Mouse (Mus musculus): Measurements from ENCODE around the gene Kif28.
"Not testable (repeated sequence)": the region's sequence is repeated elsewhere in the genome, so short reads cannot be mapped to it uniquely, and the experiment has no call there.

The Kif28 gene

DNA sequence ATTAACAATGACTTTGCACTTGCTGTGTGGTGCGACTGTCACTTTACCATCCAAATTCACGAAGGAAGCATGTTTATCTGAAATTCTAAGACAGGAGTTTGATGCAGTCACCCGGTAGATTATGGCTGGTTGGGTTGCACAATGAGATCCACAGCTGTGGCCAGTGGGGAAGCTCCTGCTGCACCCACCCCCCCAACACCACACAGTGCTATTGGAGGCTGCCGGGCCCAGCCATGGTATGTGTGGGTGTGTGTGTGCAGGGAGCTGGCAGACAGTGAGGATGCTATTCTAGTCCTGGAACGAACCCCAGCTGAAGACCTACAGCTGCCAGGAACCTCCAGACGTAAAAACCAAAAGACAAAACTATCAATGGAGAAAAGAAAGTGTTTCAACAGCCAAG, 35.7 kb downstream of the Kif28 start:
- in situ Hi-C loops (cut with MboI, MseI), result loop anchor here (10.0 kb wide), 1 partner anchor 1015 kb away; no protein-coding TSS in a partner anchor

DNA sequence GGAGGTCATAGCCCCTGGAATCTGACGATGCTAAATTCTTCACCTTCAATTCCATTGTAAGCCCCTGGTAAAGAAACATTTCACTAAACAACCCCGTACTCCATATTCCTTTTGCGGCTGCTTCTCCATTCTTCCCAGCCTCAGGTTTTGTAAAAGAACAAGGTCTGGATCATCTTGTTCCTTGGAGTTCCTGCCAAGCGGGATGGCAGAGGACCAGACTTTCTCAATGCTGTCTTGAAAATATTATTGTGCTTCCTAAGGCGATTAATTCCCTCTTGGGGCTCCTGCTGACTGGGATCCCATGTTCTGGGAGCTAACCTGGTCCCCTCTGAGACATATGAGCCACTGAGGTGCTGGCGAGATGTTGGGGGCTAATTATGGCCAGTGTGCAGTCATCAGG, 39.9 kb downstream of the Kif28 start:
- in situ Hi-C loops (cut with MboI, MseI), result loop anchor here (10.0 kb wide), 1 partner anchor 1010 kb away; no protein-coding TSS in a partner anchor

DNA sequence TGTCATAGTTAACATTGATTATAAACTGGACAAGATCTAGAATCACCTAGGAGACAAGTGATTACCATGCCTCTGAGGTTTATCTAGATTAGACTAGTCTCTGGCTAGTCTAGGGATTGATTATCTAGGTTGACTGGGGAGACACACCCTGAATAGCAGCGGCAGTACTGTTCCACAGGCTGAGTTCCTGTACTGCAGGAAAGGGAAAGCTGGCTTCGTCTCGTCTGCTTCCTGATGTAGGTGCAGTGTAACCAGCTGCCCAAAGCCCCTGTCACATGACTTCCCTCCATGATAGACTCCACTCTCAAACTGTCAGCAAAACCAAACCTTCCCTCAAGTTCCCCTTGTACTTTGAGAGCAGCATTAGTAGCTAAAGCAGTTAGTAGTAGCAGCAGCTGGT, 40.9 kb downstream of the Kif28 start:
- in situ Hi-C loops (cut with MboI, MseI), result loop anchor here (10.0 kb wide), 1 partner anchor 1009 kb away; no protein-coding TSS in a partner anchor

DNA sequence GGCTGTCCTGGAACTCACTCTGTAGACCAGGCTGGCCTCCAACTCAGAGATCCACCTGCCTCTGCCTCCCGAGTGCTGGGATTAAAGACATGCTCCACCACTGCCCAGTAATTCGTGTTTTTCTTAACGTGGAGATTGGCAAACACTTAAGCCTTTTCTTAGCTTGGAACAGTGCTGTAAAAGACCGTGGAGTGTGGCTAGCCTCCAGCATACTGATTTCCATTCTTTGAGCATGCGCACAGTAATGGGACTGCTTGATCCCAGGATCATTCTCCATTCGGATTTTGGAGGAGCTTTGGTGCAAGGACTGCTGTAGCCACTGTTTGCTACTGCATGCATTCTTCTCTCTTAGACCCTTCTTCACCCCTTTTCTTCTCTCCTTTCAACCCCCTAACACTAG, 55.6 kb downstream of the Kif28 start:
- in situ Hi-C loops (cut with MboI, MseI), result no loop called here

DNA sequence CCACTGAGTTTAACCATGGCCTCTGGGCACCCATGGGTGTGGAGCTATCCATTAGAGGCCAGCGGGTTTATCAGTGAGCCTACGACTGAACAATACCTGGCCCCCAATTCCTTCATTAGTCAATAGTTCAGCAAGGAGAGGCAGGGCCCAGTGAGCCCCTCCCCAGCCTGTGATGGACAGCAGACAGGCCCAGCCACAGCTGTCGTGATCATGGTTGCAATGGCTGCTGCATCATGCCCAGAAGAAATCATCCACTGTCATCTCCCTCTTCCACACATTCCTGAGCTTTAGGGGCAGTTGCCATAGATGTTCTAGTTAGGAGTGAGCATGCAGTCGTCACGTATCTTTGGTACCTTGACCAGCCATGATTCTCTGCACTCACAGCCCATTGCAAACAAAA, 56.2 kb downstream of the Kif28 start:
- in situ Hi-C loops (cut with MboI, MseI), result no loop called here

DNA sequence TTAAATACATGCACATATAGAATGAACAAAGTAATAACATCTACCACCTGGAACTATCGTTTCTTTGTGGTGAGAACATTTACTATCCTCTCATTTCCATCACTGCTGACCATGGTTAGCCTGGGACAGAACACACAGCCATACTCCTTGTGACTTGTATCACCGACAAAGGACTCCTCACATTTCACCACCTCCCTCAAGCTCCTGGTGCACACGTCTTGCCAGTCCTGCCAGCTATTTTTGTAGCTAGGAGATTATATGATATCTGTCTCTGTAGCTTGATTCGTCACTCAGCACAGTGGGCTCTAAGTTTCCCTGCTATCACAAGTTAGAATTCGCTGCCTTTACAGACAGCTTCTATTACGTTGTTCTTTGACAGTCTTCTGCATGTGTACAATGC, 56.7 kb downstream of the Kif28 start:
- in situ Hi-C loops (cut with MboI, MseI), result no loop called here

DNA sequence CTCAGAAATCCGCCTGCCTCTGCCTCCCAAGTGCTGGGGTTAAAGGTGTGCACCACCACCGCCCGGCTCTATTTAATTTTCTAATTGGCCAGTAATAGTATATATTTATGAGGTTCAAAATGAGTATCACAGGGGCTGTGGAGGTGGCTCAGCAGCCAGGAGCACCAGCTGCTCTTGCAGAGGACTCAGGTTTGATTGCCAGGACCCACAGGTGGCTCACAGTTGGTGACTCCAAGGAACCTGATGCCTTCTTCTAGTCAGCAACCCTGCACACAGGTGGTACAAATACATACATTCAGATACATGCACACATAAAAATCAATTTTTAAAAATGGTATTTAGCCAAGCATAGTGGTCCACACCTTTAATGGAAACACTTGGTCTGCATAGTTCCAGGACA, 57.1 kb downstream of the Kif28 start:
- in situ Hi-C loops (cut with MboI, MseI), result no loop called here

DNA sequence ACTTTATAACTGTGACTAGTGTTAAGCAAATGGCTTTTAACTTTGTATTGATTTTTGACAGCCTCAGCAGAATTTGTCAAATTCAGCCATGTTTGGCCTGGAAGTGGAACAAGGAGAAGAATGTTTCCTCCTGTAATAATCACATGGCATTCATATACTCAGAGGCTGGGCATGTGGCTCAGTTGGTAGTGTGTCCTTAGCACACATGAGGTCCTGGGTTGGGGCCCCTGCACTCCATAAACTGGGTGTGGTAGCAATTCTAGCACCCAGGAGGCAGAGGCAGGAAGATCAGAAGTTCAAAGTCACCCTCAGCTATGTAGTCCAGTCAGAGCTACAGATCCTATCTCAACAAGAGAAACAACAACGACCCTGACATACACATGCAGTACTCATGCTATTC, 57.8 kb downstream of the Kif28 start:
- in situ Hi-C loops (cut with MboI, MseI), result no loop called here

DNA sequence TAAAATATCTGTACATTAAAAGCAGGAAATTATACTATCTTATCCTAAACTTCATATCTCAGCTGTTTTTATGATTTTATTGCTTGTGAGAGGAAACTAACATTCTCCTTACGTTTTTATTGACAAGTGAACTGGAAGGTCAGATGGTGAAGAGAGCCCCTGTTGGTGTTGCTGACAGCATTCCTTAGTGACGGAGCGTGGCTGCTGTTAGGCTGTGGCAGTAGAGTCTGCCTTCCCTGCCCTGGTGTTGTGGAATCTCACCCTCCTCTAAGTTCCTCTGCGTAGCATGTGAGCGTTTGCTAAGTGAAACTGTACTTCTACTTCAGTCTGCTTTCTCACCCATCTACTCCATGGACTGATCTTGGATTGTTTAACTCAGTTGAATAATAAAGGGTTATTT, 58.3 kb downstream of the Kif28 start:
- in situ Hi-C loops (cut with MboI, MseI), result no loop called here

DNA sequence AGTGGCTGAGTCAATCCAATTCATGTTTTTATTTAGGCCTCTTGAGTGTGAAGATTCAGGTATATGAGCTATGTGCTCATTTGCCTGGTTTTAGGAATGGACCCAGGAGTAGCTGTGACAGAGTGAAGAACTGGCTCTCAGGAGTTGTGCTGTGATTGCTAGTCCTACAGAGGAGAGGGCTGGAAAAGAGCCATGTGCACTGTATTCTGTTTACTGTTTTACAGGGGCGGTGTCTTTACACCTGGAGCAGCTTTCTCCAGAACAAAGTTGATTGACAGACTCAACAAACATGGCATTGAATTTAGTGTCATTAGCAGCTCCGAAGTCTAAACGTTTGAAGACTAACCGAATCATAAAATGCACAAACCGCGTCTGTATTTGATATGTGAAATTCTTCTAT, 58.7 kb downstream of the Kif28 start:
- in situ Hi-C loops (cut with MboI, MseI), result no loop called here

DNA sequence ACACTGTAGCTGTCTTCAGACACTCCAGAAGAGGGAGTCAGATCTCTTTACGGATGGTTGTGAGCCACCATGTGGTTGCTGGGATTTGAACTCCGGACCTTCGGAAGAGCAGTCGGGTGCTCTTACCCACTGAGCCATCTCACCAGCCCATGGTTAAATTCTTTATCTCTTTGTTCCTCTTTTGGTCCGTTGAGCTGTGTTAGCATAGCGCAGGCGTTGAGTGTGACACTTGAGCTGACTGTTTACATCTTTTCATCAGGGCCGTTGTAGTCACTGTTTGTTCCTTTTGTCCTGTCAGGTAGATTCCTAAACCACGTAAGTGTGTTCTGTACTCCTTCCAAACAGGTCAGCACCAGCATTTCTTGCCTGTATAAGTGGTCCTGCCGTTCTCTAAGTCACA, 62.3 kb downstream of the Kif28 start:
- in situ Hi-C loops (cut with MboI, MseI), result not testable (repeated sequence)

DNA sequence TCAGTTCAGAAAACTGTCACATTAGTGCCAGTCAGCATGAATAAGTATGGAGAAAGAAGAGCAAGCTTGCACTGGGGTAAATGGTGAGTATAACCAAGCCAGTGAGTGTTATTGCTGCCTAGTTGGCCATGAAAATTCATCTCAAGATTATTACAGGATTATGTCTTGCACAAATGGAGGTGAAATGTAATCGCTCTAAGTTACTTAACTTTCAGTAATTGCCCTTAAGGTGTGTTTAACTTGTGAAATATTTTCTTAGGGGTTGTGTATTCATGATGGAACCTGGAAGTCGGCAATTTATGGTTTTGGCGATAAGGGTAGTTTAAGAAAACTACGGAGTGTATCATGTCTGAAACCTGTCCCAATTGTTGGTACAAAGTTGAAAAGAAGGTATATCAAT, 65.7 kb downstream of the Kif28 start:
- in situ Hi-C loops (cut with MboI, MseI), result no loop called here

DNA sequence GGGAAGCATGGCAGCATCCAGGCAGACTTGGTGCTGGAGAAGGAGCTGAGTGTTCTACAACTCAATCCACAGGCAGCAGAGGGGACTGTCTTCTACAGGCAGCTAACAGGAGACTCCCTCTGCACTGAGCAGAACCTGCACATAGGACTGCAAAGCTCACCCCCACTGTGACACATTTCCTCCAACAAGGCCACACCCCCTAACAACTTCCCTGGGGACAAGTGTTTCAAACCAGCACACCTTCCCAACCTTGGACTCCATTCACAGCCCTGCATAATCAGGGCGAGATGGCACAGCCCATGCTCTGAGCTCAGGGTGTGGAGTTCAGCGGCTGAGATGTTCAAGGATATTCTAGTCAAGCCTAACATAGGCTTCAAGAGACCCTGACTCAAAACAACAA, 68.0 kb downstream of the Kif28 start:
- in situ Hi-C loops (cut with MboI, MseI), result no loop called here

DNA sequence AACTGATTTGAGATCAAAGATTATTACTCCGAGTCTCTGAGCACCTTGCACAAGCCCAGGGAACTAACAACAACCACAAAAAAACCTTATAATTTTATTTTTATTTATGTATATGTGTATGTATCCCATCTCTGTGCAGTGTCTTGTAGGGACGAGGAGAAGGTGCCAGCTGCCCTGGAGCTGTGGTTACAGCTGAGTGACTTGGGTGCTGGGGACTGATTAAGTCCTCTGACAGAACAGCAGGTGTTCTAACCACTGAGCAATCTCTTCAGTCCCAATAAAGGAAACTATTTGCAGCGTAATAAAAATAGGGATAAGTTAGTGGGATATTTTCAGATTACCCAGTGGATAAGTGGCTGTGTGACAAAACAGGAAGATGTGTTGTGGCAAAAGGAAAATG, 70.7 kb downstream of the Kif28 start:
- in situ Hi-C loops (cut with MboI, MseI), result no loop called here

DNA sequence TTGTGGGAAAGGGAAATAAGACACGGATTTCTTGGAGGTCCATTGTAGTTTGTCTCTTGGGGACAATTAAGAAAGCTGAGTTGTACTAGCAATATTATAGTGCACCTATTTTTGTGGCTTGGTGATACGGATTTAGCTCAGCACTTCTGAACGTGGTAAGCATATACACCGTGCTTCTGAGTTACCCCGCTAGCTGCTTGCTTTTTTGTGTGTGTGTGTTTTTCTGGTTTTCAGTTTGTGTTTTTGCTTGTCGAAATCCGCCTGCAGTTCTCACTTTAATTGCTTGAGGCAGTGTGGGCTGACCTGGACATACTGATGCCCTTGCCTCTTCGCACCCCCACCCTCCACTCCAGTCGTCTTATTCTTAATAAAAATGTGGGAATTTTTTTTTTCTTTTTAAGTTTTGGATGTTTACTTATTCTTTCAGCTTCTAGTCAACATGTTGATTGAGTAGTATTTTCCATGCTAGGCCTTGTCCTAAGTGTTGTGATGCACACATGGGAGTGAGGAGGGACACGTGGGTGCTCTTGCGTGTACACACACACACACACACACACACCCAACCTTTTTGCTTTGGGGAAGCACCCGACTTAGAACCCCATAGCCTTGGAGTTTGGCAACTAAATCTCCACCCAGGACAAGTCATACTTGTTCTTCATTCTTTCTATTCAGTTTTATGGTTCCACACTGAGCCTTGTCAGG, 76.1 kb downstream of the Kif28 start:
- in situ Hi-C loops (cut with MboI, MseI), result no loop called here

DNA sequence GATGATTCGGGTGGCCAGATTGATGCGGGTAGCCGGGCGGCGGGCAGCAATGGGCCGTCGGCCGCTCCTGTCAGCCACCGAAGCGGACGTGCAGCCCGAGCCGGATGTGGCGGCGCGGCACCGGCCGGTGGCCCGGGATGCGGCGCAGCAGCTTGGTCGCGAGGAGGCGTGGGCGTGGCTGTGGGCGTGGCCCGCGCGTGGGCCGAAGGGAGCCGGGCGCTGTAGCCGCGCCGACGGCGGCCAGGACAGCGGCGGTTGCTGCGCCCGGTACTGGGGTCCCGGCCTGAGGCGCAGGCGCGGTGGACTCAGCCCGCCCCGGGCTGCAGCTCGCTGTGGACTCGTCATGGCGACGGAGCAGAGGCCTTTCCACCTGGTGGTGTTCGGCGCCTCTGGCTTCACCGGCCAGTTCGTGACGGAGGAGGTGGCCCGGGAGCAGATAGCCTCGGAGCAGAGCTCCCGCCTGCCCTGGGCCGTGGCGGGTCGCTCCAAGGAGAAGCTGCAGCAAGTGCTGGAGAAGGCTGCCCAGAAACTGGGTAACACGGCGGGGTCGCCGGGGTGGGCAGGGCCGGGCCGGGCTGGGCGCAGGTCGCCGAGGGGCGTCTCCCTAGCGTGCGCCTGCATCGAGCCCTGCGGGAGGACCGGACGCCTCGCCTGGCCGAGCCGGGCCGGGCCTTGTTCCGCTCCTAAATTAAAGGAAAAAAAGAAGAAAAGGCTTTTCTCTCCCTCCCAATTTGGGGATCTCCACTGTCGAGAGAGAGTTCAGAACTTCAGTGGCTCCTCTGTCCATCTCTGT, 76.9 kb downstream of the Kif28 start, which contains the start of gene Sccpdh:
Gene Sccpdh (plus strand): TSS at position 198 of the 793 bp plus-strand sequence.
- in situ Hi-C loops (cut with MboI, MseI), result no loop called here

DNA sequence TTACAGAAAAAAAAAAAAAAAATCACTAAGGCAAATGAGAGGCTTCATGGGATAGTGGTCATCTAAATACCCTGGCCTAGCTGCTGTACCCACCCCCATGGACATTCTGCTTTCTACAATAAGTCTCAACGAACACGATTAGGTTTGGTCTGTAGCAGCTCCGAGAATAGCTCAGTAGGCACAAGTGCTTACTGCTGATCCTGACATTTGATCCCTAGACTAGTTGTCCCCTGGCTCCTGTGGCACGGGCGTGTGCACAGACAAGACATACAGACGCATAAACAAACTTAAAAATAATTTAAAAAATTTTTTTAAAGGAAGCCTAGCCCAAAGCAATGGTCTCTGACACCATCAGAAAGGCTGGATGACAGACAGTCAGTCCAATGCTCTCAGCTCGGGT, 77.6 kb downstream of the Kif28 start:
- in situ Hi-C loops (cut with MboI, MseI), result no loop called here

DNA sequence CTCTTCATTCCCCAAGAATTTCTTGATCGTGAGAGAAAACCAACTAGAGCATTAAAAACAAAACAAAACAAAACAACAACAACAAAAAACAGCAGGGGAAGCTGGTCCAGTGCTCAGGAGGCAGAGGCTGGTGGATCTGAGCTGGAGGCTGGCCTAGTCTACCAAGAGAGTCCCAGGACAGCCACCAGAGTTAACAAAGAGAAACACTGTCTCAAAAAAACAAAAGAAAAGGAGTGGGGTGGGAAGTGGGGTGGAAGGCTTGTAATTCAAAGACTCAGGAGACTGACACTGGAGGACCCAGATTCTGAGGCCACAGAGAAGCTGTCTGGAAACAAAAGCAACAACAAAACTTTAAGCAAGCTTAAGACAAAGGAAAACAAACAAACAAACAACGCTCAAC, 78.1 kb downstream of the Kif28 start:
- in situ Hi-C loops (cut with MboI, MseI), result no loop called here

DNA sequence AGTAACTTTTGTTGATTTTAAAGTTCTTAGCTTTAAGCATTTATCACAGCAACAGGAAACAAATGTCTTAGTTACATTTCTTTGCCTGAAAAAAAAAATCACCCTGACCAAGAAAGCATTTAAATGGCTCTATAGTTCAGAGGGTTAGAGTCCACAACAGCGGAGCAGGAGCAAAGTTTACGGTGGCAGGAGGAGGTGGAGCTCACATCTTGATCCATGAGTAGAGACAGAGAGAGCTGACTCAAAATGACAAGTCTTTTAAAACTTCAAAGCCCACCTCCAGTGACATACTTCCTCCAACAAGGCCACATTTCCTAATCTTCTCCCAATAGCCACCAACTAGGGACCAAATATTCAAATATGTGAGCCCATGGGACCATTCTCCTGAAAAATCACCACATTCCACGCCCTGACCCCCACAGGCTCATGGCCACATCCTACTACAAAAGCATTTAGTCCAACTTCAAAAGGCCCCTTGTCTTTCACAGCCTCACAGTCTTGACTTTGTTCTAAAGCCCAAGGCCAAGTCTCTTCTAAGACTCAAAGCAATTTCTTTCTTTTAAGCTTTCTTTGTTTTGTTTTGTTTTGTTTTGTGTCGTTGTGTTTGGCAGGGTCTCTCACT, 80.7 kb downstream of the Kif28 start:
- in situ Hi-C loops (cut with MboI, MseI), result no loop called here

DNA sequence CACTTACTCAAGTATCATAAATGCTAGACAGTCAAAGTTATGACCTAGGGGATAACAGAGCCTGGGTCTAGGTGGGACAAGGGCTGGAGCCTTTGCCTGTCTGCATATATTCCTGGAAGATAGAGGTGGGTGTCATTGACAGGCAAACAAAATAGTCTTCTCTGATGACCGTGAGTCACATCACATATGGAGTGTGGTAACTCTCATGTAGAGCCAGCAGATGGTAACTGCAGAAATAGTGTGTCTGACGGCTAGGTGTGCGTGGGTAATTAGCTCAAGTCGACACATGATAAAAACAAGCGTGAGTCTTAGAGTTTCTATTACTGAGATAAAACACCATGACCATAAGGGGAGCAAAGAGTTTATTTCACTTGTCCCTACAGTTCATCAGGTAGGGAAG, 82.0 kb downstream of the Kif28 start:
- in situ Hi-C loops (cut with MboI, MseI), result no loop called here

DNA sequence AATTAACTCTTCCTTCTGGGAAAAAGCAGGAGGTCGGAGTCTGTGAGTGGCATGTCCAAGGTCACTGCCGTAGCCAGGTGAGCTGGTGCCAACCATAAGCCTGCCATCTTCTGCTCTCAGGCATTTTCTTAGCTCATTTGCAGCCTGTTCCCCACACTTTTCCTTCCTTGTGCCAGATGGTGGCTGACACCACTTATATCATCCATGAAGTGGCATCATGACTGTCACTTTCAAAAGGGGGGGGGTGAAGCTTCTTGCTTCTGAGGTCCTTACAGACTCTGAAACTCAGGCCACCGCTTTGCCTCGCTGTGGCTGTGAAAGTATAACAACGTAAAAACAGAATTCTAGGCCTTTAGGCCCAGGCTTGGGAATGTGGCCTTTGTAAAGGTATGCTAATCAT, 93.8 kb downstream of the Kif28 start:
- in situ Hi-C loops (cut with MboI, MseI), result no loop called here

DNA sequence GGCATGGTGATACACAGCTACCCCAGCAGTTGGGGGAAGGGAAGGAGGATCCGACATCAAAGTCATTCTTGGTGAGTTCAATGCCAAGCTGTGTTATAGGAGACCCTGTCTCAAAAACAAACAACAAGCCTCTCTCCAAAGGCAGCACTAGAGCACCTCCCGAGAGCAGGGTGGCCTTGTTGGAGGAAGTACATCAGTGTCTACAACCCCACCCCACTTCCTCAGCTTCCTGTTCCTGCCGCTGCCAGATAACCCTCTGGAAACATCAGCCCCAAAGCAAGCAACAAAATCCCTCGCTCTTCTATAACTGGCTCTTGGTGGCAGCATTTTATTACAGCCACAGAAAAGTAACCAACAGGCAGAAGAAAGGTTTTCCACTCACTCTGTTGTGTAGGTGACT, 94.8 kb downstream of the Kif28 start:
- in situ Hi-C loops (cut with MboI, MseI), result no loop called here

DNA sequence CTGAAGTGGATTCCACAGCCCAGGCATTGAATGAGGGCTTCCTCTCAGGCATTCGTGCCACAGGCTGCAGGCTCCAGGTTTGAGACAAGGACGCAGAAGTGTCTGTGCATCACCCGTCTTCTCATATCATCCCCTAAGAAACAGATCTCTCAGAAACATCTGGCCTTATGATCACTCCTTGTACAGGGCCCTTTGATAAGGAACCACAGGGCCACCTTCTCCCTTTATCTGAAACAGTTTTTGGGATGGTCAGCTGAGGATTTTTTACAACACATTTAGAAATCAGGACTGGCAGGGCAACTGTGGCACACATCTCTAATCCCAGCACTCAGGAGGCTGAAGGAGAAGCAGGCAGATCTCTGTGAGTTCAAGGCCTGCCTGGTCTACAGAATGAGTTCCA, 95.7 kb downstream of the Kif28 start:
- in situ Hi-C loops (cut with MboI, MseI), result loop anchor here (10.0 kb wide), 1 partner anchor 85 kb away; no protein-coding TSS in a partner anchor
